Mouse (Mus musculus): ENCODE measurements at regions not wholly inside any gene's neighbourhood (a gene's known extent, or its start where the extent isn't known, plus 50 kb on each side); places are given as distances from the start of the nearest gene placed in this dataset.

DNA sequence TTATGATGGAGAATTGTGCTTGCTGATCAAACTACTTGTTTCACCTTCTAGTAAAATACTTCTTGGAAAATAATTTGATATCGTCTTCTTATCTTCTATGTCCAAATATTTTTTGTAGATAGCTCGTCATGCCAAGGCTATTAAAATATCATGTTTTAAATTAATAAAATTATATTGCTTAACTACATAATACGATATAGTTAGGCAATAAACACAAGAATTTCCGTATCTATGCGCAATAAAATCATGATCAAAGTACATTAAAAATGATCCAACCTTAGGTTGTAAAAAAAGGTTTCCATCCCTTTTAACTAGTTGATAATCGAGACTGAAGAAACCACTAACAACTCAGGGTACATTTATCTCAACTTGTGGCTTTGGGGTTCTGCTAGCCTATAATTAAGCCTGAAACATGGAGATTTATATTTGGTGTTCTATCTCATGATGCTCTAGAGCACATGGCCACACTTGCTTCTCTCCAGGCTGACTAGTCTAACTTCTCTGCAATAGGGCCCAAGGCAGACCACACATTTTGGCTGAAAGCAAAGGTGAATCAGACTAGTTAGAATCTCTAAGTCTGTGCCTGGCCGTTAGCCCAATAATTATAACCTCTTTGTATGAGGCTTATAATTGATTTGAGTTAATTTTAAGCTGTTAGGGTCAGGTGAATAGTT is 314.5 kb downstream of the Plod2 start:
- no peak for DNase-seq (ENCODE audit: low spot score)

DNA sequence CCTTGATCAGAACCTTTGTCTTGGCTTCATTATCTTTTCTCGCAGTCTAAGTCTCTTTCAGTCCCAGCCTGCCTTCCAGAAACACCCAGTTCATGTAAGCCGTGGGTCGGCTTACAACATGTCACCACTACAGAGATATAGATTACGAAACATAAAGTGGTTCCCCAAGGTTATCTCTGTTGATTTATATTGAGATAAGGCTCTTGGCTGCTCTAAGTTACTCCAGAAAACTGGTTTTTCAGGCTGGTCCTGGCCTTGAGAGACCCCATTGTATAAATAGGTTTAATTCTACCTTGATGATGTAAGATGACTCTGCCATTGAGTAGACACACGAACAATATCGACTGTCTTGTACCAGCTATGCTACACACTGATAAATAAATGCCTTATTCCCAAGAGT is 323.8 kb downstream of the Plod2 start:
- no peak for DNase-seq (ENCODE audit: low spot score)

DNA sequence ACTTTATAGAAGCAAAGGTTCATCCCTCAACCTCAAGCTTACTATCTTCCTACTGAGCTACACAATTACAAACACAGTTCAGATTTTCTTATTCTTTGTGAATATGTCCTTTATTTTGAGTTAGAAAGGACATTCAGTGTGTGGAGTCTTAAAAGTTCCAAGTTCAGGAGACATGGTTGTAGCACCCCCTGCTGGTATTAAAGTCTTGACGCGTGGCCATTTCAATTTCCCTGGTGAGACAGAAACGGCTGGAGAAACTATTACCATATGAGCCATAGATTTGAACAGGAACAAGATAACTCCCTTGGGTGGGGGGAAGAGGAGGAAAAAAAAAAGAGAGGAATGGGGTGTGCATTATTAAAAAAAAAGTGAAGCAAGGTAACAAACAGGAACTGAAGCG is 336.6 kb downstream of the Plod2 start:
- peak; percentile 35 for DNase-seq (ENCODE audit: low spot score)

DNA sequence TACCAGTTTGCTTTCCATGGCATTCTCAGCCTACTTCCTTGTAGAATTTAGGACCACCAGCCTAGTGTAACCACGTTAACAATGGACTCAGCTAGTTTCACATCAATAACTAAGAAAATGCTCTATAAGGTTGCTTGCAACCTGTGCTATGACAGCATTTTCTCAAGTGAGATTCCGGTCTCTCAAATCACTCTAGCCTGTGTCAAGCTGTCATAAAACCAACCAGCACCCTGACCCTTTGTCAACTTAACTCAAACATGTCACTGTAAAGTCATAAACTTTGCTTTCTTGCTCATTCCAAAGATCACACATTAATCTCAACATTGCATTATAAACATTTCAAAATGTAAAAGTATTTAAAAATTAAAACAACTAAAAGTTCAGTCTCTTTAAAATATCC is 337.8 kb downstream of the Plod2 start:
- DNase-seq (ENCODE audit: low spot score): no peak

DNA sequence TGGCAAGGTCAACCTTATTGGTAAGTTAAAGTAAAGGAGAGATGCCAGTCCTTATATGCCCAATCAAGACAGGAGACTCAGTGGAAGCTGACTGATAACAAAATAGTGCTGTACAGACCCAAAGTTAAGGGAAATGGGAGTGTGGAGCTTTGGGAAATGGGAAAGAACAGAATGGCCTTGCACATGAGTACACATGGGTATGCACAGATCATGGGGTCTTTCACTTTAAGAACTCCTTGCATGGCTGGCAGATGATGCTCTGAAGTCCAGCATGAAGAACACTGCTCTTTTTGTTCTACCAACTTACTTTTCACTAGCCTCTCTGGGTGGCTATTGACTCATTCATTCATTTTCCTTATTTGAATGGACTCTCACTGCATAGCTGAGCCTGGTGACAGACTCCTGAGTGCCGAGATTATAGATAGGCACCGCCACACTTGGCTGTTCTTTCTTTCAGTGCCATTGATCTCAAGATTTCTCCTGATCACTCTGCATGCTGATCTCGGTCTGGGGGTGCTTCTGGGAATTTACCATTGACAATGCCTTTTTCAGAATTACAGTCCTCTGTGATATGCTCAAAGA is 340.3 kb downstream of the Plod2 start:
- DNase-seq (ENCODE audit: low spot score): no peak

DNA sequence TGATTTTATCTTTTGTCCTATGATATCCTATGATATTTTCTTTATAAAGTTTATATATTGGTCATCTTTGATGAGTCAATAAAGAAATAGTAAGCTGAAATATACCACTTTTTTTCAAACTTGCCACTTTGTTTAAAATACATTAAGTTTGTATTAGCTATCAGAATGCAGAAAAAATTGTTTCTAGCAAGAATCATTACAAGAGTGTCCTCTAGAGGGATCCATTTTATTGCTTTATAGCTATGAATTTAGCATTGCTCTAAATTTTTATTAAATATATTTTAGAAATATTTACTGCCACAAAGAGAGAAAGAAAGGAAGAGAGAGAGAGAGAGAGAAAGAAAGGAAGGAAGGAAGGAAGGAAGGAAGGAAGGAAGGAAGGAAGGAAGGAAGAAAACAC is 348.0 kb downstream of the Plod2 start:
- no peak for DNase-seq (ENCODE audit: low spot score)

DNA sequence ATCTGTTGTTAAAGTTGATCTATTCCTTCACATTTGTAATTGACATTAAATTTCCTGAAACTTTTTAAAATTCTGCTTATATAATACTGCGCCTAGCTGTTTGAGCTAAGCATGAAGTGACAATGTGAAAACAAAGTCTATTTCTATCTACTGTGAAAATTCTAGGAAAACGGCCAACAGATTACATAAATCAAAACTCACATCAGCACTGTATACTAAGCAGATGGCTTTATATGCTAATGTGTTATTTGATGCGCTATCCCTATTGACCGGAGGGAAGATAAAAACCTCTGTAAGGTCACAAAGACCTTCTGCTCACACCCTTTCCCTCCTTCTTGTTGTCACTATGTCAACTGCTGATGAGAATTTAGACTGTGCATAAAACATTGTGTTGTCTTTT is 357.7 kb downstream of the Plod2 start:
- peak; percentile 34 for DNase-seq (ENCODE audit: low spot score)

DNA sequence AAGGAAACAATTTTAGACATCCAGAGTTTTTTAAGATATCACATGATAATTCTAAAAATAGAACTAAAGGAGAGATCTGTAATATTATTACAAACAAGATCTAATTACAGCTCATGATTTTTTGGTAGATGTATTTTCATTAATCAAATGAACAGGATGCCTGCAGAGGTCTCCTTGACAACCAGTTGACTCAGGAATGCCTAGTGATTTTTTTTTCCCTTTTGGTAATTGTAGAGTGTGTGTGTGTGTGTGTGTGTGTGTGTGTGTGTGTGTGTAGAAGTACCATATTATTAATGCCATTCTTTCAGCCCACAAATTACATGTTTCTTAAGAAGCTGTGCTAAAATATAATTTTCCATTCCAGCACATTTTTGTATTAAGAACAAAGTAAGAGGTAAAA is 365.1 kb downstream of the Plod2 start:
- DNase-seq (ENCODE audit: low spot score): no peak

DNA sequence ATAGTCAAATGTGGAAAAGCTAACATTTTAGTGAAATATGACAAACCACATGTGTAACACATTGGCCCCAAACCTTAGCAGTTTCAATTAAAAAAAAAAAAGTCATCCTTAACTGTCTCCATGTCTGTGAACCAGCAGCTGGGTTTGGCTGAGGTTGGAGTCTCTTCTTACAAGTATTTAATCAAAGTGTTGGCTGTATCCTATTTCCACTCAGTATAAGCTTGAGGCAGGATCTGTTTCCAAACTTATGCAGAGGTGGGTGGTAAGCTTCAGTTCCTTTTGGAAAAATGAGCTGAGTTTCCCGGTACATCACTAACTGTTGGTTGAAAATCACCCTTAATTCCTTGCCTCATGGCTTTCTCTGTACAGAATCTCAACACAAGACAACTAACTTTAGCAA is 377.4 kb downstream of the Plod2 start:
- DNase-seq (ENCODE audit: low spot score): peak; percentile 13

DNA sequence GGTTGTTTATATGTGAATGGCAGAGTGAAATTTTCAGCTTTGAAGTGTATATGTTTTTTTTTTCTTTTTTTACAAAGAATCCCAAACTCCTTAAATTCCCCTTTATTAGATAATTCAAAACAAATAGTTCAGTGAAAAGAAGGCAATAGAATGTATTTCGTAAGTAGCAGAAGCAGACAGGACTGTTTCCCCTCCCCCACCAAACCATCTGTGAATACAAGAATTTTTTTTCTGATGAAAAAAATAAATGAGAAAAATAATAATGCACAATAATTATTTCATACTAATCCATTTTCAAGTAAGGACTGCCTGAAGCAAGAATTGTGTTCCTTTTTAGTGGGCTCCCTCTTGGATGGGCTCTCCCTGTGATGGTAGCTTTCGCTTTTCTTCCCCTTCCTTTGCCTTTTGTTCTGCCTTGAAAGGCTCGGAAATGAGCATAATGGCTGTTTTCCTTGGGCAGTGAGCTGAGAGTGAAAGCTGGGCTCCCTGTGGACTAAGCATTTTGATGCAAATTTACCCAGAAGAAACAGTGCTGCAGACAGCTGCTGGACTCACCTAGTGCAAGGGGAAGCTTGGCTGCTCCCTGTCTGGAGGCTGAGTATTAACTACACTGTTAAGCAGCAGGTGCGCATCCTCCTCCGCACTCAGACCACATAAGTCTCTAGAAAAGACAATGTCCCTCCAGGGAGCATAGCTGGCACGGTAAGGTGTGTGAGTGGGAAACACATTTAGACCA is 388.4 kb downstream of the Plod2 start:
- DNase-seq (ENCODE audit: low spot score): peak; percentile 12

DNA sequence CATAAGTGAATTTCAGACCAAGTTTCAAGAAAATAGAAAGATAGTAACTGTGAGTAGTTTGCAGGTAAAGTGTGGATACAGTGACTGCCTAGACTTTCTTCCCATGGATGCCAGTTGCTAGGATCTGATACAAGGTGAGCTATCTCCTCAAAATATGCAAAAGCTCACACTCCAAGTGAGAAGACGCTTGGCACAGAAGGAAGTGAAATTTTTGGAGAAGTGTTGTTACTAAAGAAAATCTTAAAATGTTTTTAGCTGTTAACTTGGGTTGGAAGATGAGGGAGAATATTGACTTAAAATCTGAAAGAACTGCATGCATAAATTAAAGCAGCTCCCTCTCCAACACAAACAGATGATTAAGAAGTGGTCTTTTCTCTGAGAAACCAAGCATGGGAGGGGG is 395.8 kb downstream of the Plod2 start:
- no peak for DNase-seq (ENCODE audit: low spot score)

DNA sequence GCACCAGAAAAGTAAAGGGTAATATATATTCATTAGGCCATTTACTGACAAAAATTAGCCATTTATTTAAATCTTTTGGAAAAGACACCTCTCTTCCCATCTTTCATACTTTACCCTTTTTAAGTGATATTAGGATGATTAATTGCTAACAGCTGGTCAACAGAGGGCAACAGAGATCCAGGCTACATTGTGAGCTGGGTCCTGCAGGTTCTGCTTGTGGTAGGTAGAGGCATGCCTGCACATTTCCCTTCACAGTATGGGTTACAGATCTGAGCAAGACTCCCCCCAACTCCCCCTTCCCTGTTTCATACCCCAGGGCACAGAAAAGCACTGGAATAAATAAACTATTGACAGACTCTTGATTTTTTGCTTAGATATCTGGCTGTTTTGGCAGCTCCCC is 408.1 kb downstream of the Plod2 start:
- DNase-seq (ENCODE audit: low spot score): no peak

DNA sequence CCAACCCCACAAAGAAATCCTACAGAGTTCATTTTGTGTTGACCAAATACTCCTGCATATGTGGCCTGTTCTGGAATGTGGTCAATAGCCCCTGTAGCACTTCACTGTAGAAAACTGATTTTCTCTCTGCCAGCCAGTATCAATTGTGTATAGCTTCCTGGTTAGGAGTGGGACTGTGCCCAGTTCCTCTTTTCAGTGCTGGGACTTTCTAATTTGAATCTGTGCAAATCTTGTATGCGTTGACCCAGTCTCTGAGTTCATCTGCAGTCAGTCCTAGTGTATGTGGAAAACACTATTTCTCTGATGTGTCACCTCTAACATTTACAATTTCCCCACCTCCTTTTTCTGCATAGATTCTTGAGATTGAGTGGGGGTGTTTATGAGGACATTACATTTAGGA is 421.3 kb downstream of the Plod2 start:
- DNase-seq (ENCODE audit: low spot score): no peak

DNA sequence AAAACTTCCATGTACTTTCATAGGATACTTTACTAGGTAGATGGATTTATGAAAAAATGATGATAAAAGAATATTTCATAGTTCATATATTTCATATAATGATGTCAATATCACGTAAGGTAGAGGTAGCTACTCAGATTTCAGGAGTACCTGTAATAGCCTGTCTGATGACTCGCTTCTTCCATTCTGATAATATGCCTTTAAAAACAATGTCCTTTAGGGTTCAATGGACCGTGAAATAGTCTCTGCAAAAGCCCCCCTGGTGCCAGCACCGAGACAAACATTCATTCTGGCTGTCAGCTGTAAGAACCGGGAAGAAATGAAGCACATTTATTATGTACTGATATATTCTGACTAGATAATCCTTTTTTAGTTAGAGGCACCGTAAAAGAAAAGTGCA is 449.7 kb downstream of the Plod2 start:
- no peak for DNase-seq (ENCODE audit: low spot score)

DNA sequence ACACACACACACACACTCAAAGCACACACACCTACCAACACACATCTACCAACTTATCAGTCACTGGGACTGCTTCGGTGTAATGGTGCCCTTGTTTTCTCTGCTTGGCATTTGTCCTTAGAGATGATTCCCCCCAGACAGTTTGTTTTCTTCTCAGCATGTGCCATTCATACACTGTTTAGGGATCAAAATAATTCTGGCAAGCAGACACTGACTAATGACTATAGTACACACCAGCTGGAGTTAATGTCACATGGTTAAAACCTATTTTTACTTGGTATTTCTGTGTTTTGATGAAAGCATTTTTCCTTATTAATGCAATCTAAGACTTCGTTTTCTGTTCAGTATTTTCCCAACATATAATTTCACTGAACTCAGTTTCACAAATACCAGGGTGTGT is 454.1 kb downstream of the Plod2 start:
- no peak for DNase-seq (ENCODE audit: low spot score)

DNA sequence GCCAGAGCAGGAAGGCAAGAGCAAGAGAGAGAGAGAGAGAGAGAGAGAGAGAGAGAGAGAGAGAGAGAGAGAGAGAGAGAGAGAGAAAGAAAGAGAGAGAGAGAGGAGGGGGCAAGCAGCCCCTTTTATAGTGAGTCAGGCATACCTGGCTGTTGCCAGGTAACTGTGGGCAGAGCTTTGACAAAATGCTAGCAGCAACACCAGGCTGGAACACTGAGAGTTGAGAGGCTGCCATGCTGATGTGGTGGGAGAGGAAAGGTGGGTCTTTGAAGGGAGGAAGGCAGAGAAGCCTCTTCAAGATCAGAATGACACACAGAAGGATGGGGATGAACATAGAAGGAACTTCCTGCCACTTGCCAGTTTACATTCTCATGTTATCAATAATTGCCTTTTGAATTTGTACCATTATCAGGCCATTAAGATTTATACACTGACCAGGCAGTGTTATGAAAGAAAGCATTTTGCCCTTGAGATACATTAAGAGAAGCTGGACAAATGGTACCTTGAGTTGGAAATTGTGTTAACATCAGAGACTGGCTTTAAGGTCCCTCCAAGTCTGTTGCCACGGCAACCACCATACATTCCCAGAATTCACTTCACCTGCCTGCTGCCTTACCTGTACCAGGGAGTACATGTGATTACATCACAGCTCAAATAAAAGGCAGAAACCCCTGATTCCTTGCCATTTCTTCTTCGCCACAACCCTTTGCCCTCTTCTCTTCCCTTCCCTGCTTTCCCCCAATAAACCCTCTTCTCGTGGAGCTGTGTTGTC is 463.3 kb downstream of the Plod2 start:
- no peak for DNase-seq (ENCODE audit: low spot score)

DNA sequence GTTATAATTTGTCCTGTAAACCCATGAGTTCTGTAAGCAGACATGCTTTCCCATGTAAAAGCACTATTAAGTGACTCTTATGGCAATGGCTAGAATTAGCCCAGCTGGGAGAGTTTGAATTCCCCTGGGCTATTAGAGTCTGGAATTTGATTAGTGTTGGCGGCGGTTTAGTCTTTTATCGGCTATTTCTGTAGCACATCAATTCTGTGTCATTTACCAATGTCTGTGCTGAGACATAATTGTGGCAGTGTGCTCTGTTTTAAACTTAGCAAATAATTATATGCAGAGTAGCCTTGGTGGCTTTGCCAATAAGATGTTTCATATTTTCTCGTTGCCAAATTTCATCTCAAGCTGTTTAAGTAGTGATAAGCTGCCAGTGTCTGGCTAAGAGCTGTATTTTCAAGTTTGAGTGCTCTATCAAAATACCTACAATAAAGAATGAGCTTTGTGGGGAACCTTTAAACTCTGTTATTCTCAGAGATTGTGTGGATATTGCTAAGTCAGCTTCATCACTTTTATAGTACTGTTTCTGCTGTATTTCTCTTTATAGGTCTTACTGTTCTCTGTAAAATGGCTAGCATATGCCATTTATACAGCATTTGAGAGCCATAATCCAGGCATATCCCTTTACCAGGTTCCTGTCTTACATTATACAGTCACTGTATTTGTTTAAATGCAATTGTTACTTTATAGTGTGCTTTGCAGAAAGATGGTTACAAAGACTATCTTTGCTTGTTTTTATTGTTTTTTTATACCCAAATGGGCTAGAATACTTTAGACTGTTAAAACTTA is 466.7 kb downstream of the Plod2 start:
- no peak for DNase-seq (ENCODE audit: low spot score)

DNA sequence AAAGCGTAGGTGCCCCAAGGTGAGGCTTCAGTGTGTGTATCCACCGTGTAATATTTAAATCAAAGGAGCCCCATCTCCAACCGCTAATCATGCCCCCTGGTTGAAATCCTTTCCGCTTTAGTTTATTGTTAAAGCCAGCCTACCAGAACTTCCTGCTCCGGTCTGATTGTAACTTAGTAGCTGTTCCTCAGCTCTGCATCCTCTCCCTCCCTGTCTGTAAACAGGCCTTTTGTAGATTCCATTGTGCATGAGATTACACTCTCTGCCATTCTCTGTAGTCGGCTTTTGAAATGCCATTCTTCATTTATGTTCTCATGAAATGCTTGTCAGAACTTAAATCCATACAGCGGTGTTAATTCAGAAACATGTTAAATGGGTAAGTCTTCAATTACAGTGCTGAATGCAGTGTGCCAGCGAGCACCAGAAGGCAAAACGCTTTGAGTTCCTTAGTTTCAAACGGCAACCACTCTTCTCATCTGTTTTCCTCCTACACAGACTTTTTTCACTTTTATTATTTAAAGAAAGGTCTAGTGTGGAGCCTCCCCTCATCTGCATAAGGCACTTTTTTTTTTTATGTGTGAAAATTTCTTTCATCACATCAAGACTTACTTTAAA is 502.4 kb downstream of the Plod2 start:
- DNase-seq (ENCODE audit: low spot score): peak; percentile 0

DNA sequence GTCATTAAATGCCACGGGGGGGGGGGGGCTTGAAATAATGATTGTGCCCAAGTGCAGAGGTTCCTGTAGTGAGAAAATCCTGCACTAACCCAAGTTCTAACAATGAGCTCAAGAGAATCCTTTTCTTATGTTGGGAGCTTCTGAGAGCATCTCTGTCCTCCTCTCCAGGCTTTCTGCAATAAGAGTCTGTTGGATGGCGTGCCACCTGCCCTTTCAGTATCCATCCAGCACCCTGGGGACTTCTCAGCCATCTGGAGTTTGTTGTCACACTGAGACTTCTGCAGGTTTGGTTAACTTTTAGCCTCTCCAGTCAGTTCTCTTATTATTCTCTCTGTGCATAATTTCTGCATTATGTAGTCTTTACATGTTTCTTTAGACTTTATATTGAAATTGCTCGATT is 530.1 kb downstream of the Plod2 start:
- no peak for DNase-seq (ENCODE audit: low spot score)

DNA sequence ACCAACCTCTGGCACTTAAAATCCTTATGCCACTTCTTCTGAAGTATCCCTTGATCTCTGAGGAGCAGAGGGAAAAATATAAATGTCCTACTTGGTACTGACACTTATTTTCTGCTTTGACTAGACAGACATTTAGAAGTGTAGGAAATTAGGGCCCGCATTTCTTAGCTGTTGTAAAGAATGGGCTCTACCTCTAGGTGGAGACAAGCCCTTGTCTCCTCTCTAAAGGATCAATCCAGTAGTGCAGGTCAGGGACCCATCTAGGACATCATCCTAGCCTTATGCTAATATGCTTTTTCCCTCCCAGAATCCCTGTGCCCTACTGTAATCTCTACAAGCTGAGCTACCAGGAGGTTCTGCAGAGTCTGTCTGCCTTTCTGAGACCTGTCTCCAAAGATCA is 541.1 kb downstream of the Plod2 start:
- no peak for DNase-seq (ENCODE audit: low spot score)

DNA sequence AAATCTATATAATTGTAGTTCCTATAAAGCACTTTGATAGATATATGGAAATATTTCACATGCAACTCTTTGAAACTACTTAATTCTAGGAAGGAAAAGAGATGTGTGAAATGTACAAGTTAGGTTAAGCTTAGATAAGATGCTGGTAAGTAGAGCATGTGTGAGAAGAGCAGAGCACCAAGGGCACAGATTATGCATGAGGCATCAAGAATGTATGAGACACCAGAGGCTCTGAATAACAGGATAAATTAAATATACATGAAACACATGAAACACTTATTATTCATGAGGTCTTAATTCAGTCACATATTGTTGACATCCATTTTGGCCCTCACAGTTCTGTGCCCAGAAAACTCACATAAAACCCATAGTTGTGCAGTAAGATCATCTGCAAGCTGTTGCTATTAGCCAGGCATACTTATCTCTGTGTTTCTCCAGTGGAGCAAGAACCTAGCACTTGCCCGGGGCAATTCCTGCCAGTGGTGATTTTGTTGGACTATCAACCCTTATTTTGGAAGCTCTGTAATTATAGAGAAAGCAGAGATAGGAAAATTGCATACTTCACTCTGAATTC is 556.1 kb downstream of the Plod2 start:
- no peak for DNase-seq (ENCODE audit: low spot score)

Data from left cerebral cortex, adult 11 months (tissue).